Mouse (Mus musculus) myocyte (in vitro differentiated cells): ENCODE results near the gene Tnfsf10. TPM values are rescaled to one million over a fixed set of nuclear protein-coding genes. Genes with fewer than 3 reads are reported as not detected.
"Not testable (repeated sequence)": the region's sequence is repeated elsewhere in the genome, so short reads cannot be mapped to it uniquely, and the experiment has no call there.

ENCODE experiments used
- H3K27me3 ChIP-seq: one replicate; pipeline ENCODE4 v1.6.1; 2011; ENCODE audit not compliant: control insufficient read depth, insufficient read depth, insufficient read length
- H3K36me3 ChIP-seq: one replicate; pipeline ENCODE4 v1.6.1; 2011; ENCODE audit not compliant: control insufficient read depth, insufficient read depth
- H3K4me2 ChIP-seq: one replicate; pipeline ENCODE4 v1.6.1; 2011; ENCODE audit warnings: low read depth, control low read depth
- H3K4me3 ChIP-seq: one replicate; pipeline ENCODE4 v1.5.1; 2011; ENCODE audit warnings: mild to moderate bottlenecking, control low read depth, moderate library complexity
- H3K79me2 ChIP-seq: one replicate; pipeline ENCODE4 v1.6.1; 2011; ENCODE audit not compliant: control insufficient read depth, insufficient read depth
- H3ac ChIP-seq: one replicate; pipeline ENCODE4 v1.6.1; 2011; ENCODE audit not compliant: control insufficient read depth, insufficient read length
- CEBPB ChIP-seq: IDR thresholded peaks from 2 replicates; pipeline ENCODE4 v1.6.1; 2011; ENCODE audit warnings: mild to moderate bottlenecking, moderate library complexity; ENCODE audit not compliant: poor library complexity, insufficient read depth, severe bottlenecking
- E2F4 ChIP-seq: IDR thresholded peaks from one replicate; pipeline ENCODE4 v1.6.1; 2011; ENCODE audit warnings: mild to moderate bottlenecking, control low read depth, moderate library complexity; ENCODE audit not compliant: insufficient read depth
- MAX ChIP-seq: IDR thresholded peaks from one replicate; pipeline ENCODE4 v1.6.1; 2011; ENCODE audit warnings: low read depth, mild to moderate bottlenecking, control low read depth
- MYOD1 ChIP-seq, 3 experiments: IDR thresholded peaks; one replicate each; pipeline ENCODE4 v1.6.1; 2011; ENCODE audit warnings: control low read depth in 2 of 3, low read depth in 2 of 3, mild to moderate bottlenecking in 2 of 3, moderate library complexity in 1 of 3; ENCODE audit not compliant: insufficient read length in 2 of 3, control insufficient read depth in 1 of 3
- MYOG ChIP-seq, 3 experiments: IDR thresholded peaks; one replicate each; pipeline ENCODE4 v1.6.1; 2011; ENCODE audit warnings: control low read depth in 2 of 3, low read depth in 2 of 3, mild to moderate bottlenecking in 2 of 3; ENCODE audit not compliant: insufficient read length in 2 of 3, control insufficient read depth in 1 of 3, insufficient read depth in 1 of 3
- POLR2A ChIP-seq: IDR thresholded peaks from one replicate; pipeline ENCODE4 v1.6.1; 2011; ENCODE audit warnings: low read depth, mild to moderate bottlenecking, control low read depth, moderate library complexity; ENCODE audit not compliant: insufficient read length
- POLR2AphosphoS2 ChIP-seq: IDR thresholded peaks from one replicate; pipeline ENCODE4 v1.6.1; 2011; ENCODE audit warnings: low read depth, control low read depth; ENCODE audit not compliant: insufficient read length
- REST ChIP-seq: IDR thresholded peaks from one replicate; pipeline ENCODE4 v1.6.1; 2011; ENCODE audit warnings: mild to moderate bottlenecking, control low read depth, moderate library complexity; ENCODE audit not compliant: insufficient read depth, insufficient read length
- SRF ChIP-seq: IDR thresholded peaks from one replicate; pipeline ENCODE4 v1.6.1; 2011; ENCODE audit warnings: low read depth; ENCODE audit not compliant: control insufficient read depth, insufficient read length
- TCF12 ChIP-seq: IDR thresholded peaks from one replicate; pipeline ENCODE4 v1.6.1; 2011; ENCODE audit warnings: mild to moderate bottlenecking, control low read depth; ENCODE audit not compliant: poor library complexity, insufficient read depth, severe bottlenecking
- TCF3 ChIP-seq: IDR thresholded peaks from one replicate; pipeline ENCODE4 v1.6.1; 2011; ENCODE audit warnings: low read depth, control low read depth; ENCODE audit not compliant: insufficient read length
- USF1 ChIP-seq: IDR thresholded peaks from one replicate; pipeline ENCODE4 v1.6.1; 2011; ENCODE audit warnings: low read depth, mild to moderate bottlenecking, control low read depth, moderate library complexity
- polyA plus RNA-seq: library from polyadenylated mRNA; unstranded; fragments of >200 nt; fragmentation: generic; extraction: Trizol; gene quantifications from one replicate; pipeline ENCODE4 v1.2.1, GENCODE M21; 2012; ENCODE audit warnings: missing spikeins

Tnfsf10 gene
- polyA plus RNA-seq, 1 experiment = not detected

DNA sequence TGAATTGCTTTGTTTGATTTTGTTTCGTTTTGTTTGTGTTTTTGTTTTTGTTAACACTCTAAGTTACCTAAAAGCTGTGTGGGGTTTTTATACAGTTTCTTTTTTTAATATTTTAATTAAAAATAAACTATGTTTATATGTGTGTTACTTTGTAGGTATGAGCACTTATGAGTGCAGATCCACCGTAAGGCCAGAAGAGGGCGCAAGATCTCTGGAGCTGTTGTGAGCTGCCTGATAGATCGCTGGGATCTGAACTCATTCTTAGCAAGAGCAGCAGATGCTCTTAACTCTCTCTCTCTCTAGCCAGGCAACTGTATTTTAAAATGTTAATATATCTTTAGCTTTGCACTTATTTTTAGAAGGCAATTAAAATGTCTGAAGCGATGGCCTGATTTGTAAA is 32.6 kb upstream of the Tnfsf10 start:
- Histone ChIP-seq H3K4me2 (no peak overlapping the region), H3ac (no peak overlapping the region)
- TF ChIP-seq MYOD1 (IDR thresholded peaks at IDR 0.05; ENCODE audit: control insufficient read depth in 1 of 3, insufficient read length in 2 of 3, low read depth in 2 of 3) (no peak), POLR2AphosphoS2 (no peak), E2F4 (no peak), TCF12 (no peak), REST (no peak), MAX (no peak), POLR2A (no peak), MYOG (IDR thresholded peaks at IDR 0.05; ENCODE audit: control insufficient read depth in 1 of 3, insufficient read depth in 1 of 3, insufficient read length in 2 of 3, low read depth in 2 of 3) (no peak), TCF3 (no peak), SRF (no peak), CEBPB (no peak), USF1 (no peak)

DNA sequence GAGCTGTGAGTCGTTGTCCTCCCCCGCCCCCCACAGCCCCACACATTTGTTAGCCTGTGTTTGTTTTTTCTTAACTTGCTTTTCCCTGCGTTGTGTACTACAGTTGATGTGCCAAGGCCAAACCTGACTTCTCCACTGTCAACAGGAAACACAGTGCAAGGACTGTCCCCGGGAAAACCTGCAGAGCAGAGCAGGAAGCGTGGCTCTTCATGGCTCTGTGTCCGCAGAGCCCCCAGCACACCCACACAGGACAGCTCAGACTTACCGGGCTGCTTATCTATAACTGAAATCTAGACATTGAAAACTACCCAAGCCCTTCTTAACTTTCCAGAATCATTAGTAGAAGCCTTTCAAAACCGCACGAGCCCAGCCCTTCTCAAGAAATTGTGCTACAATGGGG is 31.8 kb upstream of the Tnfsf10 start:
- H3K36me3 ChIP-seq = no peaks in the 10 kb centered on the region
- no peaks in the 10 kb centered on the region for H3K27me3 ChIP-seq
- no peak overlapping the region for H3K4me3 ChIP-seq
- H3K79me2 ChIP-seq = no peaks in the 10 kb centered on the region
- H3ac ChIP-seq = no peak overlapping the region
- TF ChIP-seq MAX = no peak
- TF ChIP-seq POLR2AphosphoS2 = no peak
- TF ChIP-seq REST = no peak
- no peak for TF ChIP-seq CEBPB
- no peak for TF ChIP-seq USF1
- no peak overlapping the region for H3K4me2 ChIP-seq

More for the DNA sequence above, 32.6 kb upstream of the Tnfsf10 start:
- Histone ChIP-seq H3K4me3 (no peak overlapping the region), H3K36me3 (no peaks in the 10 kb centered on the region), H3K27me3 (no peaks in the 10 kb centered on the region), H3K79me2 (no peaks in the 10 kb centered on the region)

DNA sequence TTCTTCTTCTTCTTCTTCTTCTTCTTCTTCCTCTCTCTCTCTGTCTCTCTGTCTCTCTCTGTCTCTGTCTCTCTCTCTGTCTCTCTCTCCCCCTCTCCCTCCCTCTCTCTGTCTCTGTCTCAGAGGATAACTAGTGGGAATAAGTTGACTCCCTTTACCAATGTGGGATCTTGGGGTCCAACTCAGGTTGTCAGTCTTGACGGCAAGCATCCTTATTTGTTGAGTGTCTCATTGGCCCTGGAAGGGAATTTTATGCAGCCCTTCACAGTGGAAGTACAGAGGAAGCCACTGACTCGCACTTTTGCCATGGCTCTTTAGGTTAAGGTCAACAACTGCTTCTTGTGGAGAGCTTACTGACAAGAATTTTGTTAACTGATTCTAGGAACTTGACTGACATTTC is 28.5 kb upstream of the Tnfsf10 start:
- no peaks in the 10 kb centered on the region for H3K36me3 ChIP-seq
- no peak for TF ChIP-seq USF1
- TF ChIP-seq POLR2A = no peak
- TF ChIP-seq CEBPB = no peak
- no peak for TF ChIP-seq E2F4
- TF ChIP-seq MYOG (IDR thresholded peaks at IDR 0.05; ENCODE audit: control insufficient read depth in 1 of 3, insufficient read depth in 1 of 3, insufficient read length in 2 of 3, low read depth in 2 of 3) = no peak
- no peak for TF ChIP-seq SRF
- no peak for TF ChIP-seq MYOD1 (IDR thresholded peaks at IDR 0.05; ENCODE audit: control insufficient read depth in 1 of 3, insufficient read length in 2 of 3, low read depth in 2 of 3)
- TF ChIP-seq TCF12 = no peak
- TF ChIP-seq REST = no peak
- TF ChIP-seq POLR2AphosphoS2 = no peak
- TF ChIP-seq TCF3 = no peak
- TF ChIP-seq MAX = no peak
- H3K4me3 ChIP-seq = no peak overlapping the region
- H3K79me2 ChIP-seq = no peaks in the 10 kb centered on the region
- no peaks in the 10 kb centered on the region for H3K27me3 ChIP-seq
- H3ac ChIP-seq = no peak overlapping the region
- no peak overlapping the region for H3K4me2 ChIP-seq

DNA sequence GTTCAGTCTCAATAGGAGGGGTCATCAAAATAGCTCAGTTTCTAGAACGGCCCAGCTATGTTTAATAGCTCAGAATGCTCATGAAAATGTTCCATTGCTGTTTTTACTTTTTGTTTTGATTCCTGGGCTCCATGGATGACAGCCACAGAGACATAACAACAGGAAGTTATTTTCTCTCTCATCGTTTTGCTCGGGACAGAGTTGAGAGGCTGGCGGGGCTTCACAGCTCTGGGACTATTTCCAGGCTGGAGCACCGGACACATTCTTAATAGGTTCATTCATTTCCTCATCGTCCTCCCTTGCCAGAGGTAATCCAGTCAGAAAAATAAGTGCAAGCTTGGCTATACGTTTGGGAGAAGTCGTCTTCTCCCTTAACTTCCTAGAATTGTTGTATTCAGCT is 27.9 kb upstream of the Tnfsf10 start:
- Histone ChIP-seq H3K79me2 (no peaks in the 10 kb centered on the region), H3K36me3 (no peaks in the 10 kb centered on the region), H3ac (no peak overlapping the region), H3K27me3 (no peaks in the 10 kb centered on the region), H3K4me2 (no peak overlapping the region), H3K4me3 (no peak overlapping the region)
- no peak for TF ChIP-seq POLR2A
- no peak for TF ChIP-seq MYOG (IDR thresholded peaks at IDR 0.05; ENCODE audit: control insufficient read depth in 1 of 3, insufficient read depth in 1 of 3, insufficient read length in 2 of 3, low read depth in 2 of 3)
- no peak for TF ChIP-seq MYOD1 (IDR thresholded peaks at IDR 0.05; ENCODE audit: control insufficient read depth in 1 of 3, insufficient read length in 2 of 3, low read depth in 2 of 3)
- no peak for TF ChIP-seq TCF3
- no peak for TF ChIP-seq REST
- no peak for TF ChIP-seq SRF
- TF ChIP-seq MAX = no peak
- TF ChIP-seq USF1 = no peak
- no peak for TF ChIP-seq CEBPB
- TF ChIP-seq TCF12 = no peak
- TF ChIP-seq E2F4 = no peak
- TF ChIP-seq POLR2AphosphoS2 = no peak

DNA sequence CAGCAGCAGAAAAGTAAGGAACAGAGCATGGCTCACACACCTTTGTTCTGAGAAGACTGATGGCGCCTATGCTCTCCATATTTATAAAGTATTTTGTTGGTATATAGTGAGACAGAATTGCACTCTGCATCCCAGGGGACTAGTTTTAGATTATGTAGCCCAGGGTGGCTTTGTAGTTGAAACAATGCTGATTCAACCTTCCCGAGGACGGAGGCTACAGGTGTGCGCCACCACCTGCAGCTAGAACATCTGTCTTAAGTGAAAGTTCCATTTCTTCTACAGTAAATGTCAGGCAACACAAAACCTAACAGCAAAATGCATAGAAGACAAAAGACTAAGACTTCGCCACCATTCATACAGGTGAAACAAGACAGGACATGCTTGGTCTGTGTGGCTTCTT is 26.5 kb upstream of the Tnfsf10 start:
- H3ac ChIP-seq = no peak overlapping the region
- H3K36me3 ChIP-seq = no peaks in the 10 kb centered on the region
- H3K79me2 ChIP-seq = no peaks in the 10 kb centered on the region
- TF ChIP-seq USF1 (no peak), MYOD1 (IDR thresholded peaks at IDR 0.05; ENCODE audit: control insufficient read depth in 1 of 3, insufficient read length in 2 of 3, low read depth in 2 of 3) (no peak), TCF3 (no peak), POLR2A (no peak), MYOG (IDR thresholded peaks at IDR 0.05; ENCODE audit: control insufficient read depth in 1 of 3, insufficient read depth in 1 of 3, insufficient read length in 2 of 3, low read depth in 2 of 3) (no peak), REST (no peak), POLR2AphosphoS2 (no peak), TCF12 (no peak), CEBPB (no peak), MAX (no peak), E2F4 (no peak), SRF (no peak)
- no peaks in the 10 kb centered on the region for H3K27me3 ChIP-seq
- H3K4me3 ChIP-seq = no peak overlapping the region
- no peak overlapping the region for H3K4me2 ChIP-seq

DNA sequence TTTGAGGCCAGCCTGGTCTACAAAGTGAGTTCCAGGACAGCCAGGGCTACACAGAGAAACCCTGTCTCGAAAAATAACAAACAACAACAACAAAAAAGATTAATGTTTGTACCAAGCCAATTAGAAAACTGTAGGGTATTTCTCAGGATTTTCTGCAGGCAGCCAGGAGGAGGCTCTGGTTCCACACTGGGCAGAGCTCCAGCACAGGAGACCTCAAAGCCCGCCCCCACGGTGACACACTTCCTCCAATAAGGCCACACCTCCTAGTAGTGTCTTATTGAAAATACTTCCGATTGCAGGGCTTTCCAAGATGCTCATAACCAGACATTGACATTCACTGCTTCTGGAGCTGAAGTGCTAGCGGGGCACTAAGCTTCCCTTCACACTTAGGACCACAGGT is 25.9 kb upstream of the Tnfsf10 start:
- H3K79me2 ChIP-seq, H3K27me3 ChIP-seq, H3ac ChIP-seq, H3K4me2 ChIP-seq, H3K36me3 ChIP-seq, H3K4me3 ChIP-seq: not testable (repeated sequence)

DNA sequence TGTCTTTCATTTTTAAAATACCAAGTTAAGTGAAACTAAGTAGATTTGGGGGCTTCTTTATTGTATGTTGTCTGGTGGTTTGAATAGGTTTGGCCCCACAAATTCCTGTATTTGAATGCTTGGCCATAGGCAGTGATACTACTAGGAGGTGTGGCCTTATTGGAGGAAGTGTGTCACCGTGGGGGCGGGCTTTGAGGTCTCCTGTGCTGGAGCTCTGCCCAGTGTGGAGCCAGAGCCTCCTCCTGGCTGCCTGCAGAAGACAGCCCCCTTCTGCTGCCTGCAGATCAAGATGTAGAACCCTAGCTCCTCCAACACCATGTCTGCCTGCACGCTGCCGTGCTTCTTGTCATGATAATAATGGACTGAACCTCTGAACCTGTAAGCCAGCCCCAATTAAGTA is 25.4 kb upstream of the Tnfsf10 start:
- H3K79me2 ChIP-seq, H3ac ChIP-seq, H3K36me3 ChIP-seq, H3K27me3 ChIP-seq, H3K4me2 ChIP-seq, H3K4me3 ChIP-seq: not testable (repeated sequence)
